Mouse (Mus musculus) layer of hippocampus, postnatal 14 days (tissue): Measurements from ENCODE around the gene Mroh2a. TPM values are rescaled to one million over a fixed set of nuclear protein-coding genes. Genes with fewer than 3 reads are reported as not detected.

Experiments
- DNase-seq, 2 experiments: peaks; one replicate each; pipeline ENCODE4 v3.0.0; 2021 to 2022; ENCODE audit warnings: low spot score in 2 of 2, mixed read lengths in 1 of 2
- total RNA-seq, 2 experiments: library from RNA; stranded (reverse); gene quantifications; 2 replicates each; pipeline ENCODE4 v1.2.3; 2021

The Mroh2a gene
- total RNA-seq, 2 experiments from 2014 or later, result 0.12 to 0.17 TPM

DNA sequence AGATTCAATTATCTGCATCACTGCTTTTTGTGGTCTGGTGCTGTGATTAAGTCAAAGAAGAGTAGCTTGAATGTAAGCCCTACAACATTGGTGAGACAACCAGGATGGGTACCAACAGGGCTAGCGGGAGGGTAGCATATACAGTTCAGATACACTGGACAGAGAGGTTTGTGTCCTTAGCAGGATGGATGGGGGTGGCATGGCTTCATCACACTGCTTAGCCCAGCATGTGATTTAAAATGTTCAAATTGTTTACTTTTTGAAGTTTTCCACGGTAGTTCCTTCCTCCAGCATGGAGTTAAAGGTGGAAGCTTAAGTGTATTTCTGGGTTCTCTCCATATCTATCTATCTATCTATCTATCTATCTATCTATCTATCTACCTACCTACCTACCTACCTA lies 62.4 kb downstream of the Mroh2a start:
- no peak for DNase-seq

DNA sequence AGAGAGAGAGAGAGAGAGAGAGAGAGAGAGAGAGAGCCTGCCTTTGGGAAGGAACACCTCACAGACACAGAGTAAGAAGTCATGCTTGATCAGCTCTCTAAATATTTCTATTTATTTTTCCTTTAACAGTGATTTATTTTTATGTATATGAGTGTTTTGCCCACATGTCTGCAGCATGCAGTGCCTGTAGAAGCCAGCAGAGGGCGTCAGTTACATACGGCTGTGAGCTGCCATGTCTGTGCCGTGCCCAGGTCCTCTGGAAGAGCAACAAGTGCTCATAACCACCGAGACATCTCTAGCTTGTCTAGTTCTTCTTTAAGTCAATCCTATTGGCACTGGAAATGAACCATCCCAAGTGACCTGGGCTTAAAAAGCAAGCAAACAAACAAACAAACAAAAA lies 63.1 kb downstream of the Mroh2a start:
- DNase-seq, result no peak

DNA sequence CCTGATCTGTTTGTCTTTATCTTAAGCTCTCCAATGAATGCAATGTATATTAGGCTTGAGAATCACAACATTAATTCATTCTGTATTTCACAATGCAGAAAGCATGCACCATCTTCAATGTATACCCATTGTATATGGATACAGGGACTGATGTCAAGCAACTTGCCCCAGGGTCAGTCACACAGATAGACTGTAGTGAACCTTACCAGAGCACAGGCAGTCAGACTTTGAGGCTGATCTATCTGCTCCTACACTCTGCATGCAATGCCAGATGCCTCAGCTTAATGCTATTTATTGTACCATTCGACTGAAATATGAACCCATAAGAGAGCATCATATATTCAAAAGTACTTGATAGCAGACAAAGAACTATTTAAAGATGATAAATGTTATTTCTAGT lies 63.7 kb downstream of the Mroh2a start:
- no peak for DNase-seq

DNA sequence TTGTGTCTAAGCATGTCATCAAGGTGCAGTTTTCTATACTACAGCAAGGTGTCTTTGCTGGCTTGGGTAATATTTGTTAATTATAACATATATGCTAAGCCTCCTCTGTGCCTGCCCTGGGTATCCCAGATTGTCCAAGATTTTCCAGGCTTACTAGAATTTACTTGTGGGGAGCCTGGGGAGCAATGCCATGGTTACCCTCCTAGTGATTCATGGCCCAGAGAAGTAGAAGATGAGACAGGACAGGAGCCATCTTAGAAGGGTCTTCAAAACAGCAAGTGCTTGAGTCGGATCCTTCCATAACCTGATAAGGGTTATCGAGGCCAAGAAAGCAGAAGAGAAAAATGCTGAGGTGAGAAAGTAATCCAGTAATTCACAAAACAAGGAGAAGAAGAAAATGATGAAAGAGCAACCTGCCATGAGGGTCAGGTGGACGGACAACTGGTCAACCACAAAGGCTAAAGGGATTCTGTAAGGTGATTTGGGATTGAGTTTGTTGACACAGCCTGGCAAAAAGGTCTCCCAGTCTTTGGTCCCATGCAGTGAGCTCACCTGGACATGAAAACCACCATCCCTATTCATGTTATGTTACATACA lies 64.7 kb downstream of the Mroh2a start:
- no peak for DNase-seq

DNA sequence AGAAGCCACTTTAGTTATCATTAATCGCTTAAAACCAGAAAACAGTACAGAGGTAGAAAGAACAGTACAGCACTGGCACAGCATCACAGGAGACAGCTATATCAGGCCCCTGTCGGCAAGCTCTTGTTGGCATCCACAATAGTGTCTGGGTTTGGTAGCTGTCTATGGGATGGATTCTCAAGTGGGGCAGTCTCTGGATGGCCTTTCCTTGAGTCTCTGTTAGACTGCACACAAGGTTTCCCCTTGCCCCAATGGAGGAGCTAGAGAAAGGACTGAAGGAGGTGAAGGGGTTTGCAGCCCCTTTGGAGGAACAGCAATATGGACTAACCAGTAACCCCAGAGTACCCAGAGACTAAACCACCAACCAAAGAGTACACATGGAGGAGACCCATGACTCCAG lies 65.3 kb downstream of the Mroh2a start:
- DNase-seq, result no peak

DNA sequence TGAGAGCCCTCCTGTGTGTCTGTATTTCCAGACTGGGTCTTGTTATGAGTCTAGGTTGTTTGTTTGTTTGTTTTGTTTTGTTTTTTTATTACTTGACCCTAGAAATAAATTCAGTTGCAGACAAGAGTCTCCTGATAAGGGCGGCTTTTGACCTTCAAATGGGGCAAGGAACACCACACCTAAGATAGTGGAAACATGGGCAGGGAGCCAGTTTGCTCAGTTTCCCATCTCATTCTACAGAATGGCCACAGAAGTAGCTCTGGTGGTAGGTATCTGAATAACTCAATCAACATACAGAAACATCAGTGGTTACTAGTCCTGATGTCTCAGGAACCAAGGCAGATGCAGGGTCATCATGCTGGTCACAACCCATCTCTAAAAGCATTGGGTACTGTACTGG lies 67.9 kb downstream of the Mroh2a start:
- DNase-seq, result no peak

- no peak for DNase-seq
Measured at GRCm38 (mm10) chr1:88296171-88296920, 69.6 kb downstream of the Mroh2a start.

- DNase-seq, result no peak
Measured at GRCm38 (mm10) chr1:88297480-88298258, 70.9 kb downstream of the Mroh2a start.

DNA sequence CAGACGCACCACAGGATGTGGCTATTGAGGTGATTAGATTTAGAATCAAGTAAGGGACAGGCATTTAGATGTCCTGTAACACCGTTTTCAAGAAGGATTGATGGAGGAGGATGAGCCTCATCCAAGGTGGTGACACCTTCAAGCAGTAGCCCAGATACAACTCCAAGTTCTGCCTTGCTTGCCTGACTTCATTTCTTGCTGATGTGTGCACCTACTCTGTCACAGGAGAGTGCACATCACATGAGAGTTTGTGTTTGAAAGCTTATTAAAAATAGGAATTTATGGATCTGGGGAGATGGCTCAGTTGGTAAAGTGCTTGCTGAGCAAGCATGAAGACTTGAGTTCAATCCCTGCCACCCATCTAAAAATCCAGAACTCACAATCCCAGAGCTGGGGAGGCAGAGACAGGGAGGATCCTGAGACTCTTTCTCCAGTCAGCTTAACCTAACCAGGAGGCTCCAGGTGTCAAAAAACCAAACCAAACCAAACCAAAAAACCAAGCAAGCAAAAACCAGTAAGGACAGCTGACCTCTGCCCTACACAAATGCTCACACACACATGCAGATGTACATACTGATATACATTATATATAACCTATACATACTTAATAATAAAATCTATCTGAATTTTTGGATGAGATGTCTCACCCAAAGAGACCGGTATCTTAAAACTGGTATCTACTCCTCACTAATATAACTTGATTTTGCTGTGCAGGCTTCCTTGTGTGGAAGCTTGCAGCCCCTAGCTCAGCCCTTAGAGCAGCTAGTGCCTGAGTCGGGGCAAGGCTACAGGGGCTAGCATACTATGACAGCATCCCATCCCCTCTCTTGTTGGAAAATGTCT lies 72.1 kb downstream of the Mroh2a start:
- DNase-seq, result no peak

DNA sequence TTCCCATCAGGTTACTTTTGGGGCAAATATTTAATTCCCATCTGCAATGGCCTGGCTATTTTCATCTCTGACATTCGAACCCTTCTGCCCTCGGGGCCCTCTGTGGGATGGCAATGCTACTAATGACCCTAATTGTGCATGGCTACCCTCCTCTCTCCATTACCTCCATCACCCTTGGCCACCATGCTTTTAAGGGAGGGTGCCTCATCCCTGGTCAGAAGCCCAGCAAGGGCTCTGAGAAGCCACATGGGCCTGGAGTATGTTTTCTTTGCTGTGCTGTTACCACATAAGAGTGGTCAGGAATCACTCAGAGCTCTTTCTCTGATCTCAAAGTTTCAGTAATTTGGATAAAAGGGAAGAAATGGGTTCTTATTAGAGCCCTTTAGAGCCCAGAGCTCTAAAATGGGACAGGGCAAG lies 72.8 kb downstream of the Mroh2a start:
- no peak for DNase-seq

DNA sequence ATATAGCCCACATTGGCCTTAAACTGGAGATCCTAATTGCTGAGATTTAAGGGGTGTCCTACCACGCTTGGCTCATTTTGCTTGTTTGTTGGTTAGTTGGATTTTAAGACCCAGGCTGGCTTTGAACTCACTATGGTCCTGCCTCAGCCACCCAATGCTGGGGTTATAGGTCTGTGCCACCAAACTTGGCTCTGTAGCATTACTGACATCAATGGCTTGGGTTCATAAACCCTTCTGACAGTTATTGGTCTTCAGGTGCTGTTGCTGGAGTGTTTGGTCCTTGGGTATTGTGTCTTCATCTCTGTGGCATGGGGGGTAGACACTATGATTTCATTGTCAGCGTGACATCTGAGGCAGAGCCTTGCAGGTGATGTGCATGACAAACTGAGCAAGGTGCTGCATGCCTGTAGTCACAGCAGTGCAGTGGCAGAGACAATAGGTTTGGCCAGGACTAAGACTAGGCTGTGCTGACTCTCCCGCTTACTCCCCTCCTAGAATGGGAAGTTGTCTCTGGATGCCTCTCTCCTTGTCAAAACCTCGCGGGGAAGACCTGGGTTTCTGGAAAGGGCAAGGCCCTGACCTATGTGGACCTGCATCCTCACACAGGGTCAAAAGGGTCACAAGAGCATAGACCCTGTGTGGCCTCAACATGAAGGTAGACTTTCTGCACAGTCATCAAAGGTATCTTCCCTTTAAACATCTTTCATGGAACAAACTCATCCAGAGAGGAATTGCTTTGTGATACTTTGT lies 73.7 kb downstream of the Mroh2a start:
- DNase-seq, result no peak

DNA sequence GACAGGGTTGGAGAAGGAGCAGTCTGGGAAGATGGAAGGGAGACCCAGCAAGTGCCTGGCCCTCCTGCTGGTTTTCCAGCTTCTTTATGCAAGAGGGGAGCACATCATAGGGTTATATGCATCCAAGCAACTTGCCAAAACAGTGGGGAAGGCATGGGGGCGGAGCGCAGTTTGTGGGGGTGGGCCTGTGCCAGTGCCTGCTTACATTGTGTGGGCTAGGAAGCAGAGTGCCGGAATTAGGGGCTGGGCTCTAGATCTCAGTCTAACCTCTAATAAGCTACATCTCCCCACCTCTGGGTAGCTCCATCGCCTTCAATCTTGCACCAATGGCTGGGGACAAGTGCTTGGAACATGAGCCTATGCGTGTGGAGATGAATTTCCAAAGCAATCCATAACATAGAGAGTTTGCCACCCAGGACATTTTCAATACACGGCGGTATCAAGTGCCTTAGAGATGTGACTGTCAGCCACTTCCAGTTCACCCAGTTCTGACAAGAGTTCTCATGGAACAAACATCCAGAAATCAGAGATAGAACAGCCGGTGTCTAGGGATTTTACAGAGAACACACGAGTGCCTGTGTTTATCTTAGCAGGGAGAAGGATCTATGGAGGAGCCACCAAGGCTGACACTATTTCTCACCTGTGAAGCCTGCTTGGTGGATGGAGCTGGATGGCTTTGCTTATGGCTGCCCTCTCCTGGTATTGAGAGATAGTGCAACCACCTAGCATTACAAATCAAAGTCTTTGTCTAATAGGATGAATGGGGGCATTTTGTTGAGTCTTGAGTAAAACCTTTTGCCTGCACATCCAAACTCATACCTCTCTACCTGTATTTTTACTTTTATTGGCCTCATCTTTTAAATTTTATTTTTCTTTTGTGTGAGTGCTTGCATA lies 74.6 kb downstream of the Mroh2a start:
- DNase-seq, result no peak

DNA sequence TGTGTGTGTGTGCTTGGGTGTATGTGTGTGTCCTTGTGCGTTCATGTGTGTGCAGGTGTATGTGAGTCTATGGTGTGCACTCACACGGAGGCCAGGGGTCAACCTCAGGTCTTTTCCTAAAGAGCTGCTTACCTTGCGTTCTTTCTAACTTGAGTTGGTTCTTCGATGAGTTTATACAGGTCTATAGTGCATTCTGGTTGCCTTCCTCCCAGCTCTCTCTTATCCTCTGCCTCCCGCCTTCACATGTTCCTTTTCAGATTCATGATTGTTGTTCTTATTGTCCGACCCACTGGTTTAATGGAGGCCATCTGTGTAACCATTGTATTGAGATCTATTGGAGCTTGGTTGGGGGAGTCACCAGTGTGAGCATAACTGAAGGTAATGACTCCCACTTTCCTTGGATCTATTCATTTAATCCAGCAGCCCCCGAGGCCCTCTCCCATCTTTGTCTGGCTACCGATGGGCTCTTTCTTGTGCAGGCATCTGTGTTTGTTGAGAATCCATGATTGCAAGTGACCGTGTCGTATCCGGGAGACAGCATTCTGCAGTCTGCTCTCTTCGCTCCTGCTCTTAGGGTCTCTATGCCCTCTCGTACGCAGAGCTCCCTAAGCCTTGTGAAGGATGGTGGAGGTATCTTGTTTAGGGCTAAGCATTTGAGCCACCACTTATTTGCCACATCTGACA lies 75.4 kb downstream of the Mroh2a start:
- DNase-seq, result no peak

DNA sequence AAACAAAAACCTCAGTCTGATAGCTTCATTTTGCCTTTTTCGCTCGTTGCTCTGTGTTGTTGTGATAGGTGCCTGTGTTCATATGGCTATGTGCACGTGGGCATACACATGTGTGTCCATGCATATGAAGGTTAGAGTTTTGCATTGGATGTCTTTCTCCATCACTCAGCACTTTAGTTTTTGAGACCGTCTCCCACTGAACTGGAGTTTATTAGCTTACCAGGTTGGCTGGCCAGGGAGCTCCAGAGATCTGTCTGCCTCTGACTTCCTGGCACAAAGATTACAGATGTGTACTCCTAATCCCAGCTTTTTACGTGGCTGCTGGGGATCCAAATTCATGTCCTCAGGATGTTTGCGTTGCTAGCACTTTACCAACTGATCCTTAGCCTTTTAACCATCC lies 77.0 kb downstream of the Mroh2a start:
- no peak for DNase-seq

GRCm38 (mm10) chr1:88304261-88304985 lies 77.6 kb downstream of the Mroh2a start:
- DNase-seq, result no peak

- DNase-seq, result no peak
Measured at GRCm38 (mm10) chr1:88305018-88305795, 78.4 kb downstream of the Mroh2a start.

GRCm38 (mm10) chr1:88306543-88306942 lies 79.8 kb downstream of the Mroh2a start:
- DNase-seq, result no peak

DNA sequence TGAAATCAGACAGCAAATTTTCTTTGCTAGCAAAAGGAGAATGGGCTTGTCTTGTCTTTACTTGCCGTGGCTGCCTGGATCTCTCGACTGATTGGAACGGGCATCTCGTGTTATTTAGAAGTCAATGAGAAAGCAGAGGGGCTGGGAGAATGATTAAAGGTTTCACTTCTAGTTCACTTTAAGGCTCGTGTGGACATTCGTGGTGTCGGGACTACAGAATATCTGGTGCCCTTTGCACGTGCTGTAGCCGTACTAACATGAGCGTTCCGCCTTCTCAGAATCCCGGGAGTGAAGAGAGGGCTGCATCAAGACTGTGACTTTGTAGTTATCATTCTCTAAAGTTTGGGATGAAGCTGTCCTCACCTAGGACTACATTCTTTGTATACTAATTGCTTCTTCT lies 80.4 kb downstream of the Mroh2a start:
- DNase-seq, result no peak
